Mouse (Mus musculus) urinary bladder, adult 2 months (tissue): ENCODE results near the gene P4ha1. TPM values are rescaled to one million over a fixed set of nuclear protein-coding genes. Genes with fewer than 3 reads are reported as not detected.

ENCODE experiments used
- DNase-seq: peaks from one replicate; pipeline ENCODE4 v3.0.0; 2022; ENCODE audit warnings: low spot score
- polyA plus RNA-seq: library from polyadenylated mRNA; depleted of rRNA; stranded (reverse); fragments of >200 nt; gene quantifications from 2 replicates; pipeline ENCODE4 v1.2.3, GENCODE M21; 2012

Gene P4ha1
- polyA plus RNA-seq, 1 experiment, result 36.0 TPM

DNA sequence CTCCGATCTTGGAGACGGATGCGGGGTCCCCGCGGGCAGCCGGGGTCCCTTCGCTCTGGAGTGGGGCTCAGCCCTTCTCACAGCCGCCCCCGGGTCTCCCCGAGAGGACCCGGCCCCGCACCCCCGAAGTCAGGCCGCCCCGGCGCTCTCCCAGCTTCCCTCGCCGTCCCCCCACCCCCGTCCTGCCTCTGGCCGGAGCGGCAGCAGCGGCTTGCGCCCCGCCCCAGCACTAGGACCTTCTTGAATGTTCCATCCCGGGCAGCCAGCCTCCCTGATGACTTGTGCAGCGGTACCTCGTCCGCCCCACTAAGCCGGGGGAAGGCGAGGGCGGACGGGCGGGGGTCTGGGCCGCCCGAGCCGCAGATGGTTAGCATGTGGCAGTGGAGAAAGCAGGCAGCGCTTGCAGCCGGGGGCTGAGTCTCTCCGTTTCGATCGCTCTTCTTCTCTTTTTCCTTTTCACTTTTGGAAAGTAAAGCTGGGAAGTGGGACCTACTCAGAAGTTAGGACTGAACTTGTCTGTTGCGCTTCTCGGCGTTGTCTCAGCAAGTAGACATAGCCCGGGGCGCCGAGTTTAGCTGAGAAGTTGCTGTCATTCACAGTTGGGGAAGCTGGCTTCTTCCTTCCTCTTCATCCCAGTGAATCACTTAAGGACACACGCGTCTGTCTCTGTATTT is 529 bp downstream of the P4ha1 start:
- no peak for DNase-seq

GRCm38 (mm10) chr10:59324311-59325165 is 1.4 kb downstream of the P4ha1 start:
- DNase-seq, result no peak

DNA sequence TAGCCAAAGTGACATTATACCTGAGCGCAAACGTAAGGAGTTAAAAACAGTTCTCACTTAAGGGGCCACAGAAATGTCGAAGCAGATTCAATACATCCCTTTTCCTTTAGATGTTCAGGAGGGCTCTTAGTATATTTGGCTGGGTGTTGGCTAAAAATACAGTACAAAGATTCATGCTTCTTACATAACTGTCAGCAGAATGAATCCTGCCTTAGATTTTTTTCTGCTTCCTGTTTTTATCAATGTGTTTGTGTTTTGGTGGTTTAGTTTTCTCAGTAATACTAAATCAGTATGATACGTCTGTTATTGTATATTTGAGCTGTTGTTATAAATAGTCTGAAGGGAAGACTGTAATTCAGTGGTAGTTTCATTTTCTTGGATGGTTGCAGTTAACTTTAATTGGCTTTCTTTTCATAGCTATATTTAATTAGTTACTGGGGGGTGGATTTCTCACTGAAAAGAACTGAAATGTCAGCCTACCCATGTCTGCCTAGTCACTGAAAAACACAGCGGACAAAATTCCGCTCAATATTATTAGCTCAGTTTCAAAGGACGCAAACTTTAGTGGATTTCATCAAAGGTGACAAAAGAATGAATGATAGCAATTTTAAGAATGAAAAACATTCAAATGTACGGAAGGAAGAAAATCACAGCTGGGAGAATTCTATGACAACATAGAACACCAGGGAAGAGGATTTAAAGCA is 3.7 kb downstream of the P4ha1 start:
- DNase-seq, result no peak

- DNase-seq, result no peak
Observed at GRCm38 (mm10) chr10:59327316-59327710, 4.2 kb downstream of the P4ha1 start.

GRCm38 (mm10) chr10:59331546-59332256 is 8.6 kb downstream of the P4ha1 start:
- DNase-seq, result no peak

GRCm38 (mm10) chr10:59333400-59333799 is 10.3 kb downstream of the P4ha1 start:
- DNase-seq, result no peak

- DNase-seq, result no peak
Observed at GRCm38 (mm10) chr10:59334899-59335798, 12.1 kb downstream of the P4ha1 start.

DNA sequence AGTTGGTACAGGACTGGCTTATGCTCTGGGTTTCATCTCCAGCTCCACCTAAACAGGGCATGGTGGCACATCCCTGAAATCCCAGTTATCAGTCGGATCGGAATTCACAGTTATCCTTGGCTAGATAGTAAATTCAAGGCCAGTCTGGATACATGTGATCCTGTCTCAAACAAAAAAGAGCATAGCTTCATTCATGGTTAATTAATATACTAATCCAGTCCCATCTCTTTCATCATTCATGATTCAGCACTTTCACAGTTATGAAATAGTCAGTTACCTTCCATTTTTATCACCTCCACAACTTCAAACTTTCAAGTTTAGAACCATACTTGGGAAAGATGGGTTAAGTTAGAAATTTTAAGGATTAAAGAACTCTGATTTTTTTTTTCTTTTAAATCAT is 13.0 kb downstream of the P4ha1 start:
- DNase-seq, result no peak

GRCm38 (mm10) chr10:59346560-59346959 is 23.5 kb downstream of the P4ha1 start:
- DNase-seq, result no peak

DNA sequence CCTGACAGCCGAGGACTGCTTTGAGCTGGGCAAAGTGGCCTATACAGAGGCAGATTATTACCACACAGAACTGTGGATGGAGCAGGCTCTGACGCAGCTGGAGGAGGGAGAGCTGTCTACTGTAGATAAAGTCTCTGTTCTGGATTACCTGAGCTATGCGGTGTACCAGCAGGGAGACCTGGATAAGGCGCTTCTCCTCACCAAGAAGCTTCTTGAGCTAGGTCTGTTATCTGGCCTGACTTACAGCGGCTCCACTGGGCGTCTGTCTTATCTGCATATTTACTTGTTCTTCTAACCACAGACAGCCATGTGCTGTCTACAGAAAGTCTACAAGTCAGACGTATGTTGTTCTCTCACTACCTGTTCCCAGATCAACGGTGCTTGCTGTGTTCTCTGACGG is 25.1 kb downstream of the P4ha1 start:
- no peak for DNase-seq

GRCm38 (mm10) chr10:59349536-59349935 is 26.4 kb downstream of the P4ha1 start:
- DNase-seq, result no peak

- DNase-seq, result no peak
Observed at GRCm38 (mm10) chr10:59353065-59353464, 30.0 kb downstream of the P4ha1 start.

GRCm38 (mm10) chr10:59354120-59354519 is 31.0 kb downstream of the P4ha1 start:
- no peak for DNase-seq

DNA sequence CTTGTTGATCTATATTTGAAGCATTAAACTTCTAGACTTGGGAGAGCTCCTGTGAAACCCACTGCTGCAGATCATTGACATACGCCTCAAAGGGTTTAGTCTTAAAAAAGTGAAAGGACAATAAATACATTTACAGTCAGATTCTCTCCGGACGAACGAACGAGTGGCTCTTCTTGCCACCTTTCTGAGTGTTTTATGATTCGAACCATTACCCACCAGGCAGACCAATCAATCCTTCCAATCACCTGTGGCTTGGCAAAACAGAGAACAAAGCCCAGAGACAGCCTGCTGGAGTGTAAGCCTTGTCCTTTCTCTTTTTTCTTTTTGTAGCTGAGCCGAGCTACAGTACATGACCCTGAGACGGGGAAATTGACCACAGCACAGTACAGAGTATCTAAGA is 31.9 kb downstream of the P4ha1 start:
- DNase-seq, result no peak

- DNase-seq, result no peak
Observed at GRCm38 (mm10) chr10:59358744-59359143, 35.6 kb downstream of the P4ha1 start.

DNA sequence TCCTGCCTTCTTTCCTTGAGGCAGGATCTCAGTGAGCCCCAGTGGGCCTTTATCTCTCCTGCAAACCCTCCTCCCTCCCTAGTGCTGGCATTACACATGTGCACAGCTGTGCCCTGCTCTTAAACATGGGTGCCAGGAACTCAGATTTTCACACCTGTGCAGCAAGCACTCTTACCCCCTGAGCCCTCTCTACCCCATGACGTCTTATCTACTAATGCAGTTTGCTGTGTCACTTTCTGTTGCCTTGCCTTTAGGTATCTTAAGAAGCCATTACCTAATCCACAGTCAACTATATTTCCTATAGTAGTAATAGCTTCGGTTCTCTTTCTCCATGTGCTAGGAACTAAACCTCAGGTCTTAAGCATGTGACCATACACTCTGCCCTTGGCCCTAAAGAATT is 40.1 kb downstream of the P4ha1 start:
- no peak for DNase-seq

DNA sequence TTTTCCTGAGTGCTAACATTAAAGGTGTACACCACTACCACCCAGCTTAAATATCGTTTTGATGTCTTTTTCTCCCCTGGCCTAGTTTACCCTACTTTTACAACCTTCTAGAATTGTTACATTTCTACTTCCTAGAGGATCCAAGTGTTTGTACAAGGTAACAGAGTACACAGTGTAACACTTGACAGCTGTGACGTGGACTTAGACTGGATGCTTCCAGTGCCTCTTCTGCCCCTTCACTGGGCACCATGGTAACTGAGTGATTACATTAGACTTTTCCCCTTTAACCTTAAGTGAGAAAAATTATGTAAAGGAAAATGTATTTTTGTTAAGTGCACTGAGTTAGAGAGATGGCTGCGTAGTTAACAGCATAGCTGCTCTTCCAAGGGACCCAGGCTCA is 41.5 kb downstream of the P4ha1 start:
- no peak for DNase-seq

- DNase-seq, result no peak
Observed at GRCm38 (mm10) chr10:59365804-59366589, 42.9 kb downstream of the P4ha1 start.

DNA sequence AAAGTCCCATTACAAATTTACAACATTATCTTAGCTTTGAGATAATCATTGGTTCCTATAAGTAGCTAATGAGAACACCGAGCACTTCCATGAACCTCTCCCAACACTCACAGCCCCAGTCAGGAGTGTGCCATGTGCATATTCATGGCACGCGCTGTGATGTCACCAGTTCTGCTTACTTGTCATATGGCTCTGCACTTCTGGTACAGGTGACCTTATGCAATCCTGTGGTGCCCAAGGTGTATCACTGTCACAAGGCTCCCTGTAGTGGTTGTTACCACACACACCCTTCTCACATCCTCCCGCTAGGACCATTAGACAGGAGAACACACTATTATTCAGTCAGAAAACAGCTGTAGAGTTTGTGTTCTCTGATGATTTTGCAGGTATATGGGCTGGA is 43.6 kb downstream of the P4ha1 start:
- DNase-seq, result no peak

- DNase-seq, result no peak
Observed at GRCm38 (mm10) chr10:59367206-59367605, 44.1 kb downstream of the P4ha1 start.
